Mouse (Mus musculus) inflammation-experienced regulatory T-cells (primary cell): ENCODE data around the gene Npas3. TPM values are rescaled to one million over a fixed set of nuclear protein-coding genes. Genes with fewer than 3 reads are reported as not detected.

Source experiments
- polyA plus RNA-seq, 2 experiments: library from polyadenylated mRNA; unstranded; fragments of 100-300 nt; shearing (Covaris generic); gene quantifications; one replicate each; pipeline ENCODE4 v1.2.1; 2017

The Npas3 gene
- polyA plus RNA-seq: 1 to 10 TPM in 1 of 2 experiments, under 1 TPM in 1; 0.14 to 2.0 TPM

GRCm38 (mm10) chr12:53248101-53248727 lies at the start of gene Npas3:
Npas3 (plus strand) TSS chr12:53248677.

